Mouse (Mus musculus) lung, embryonic 16.5 days (tissue): ENCODE measurements around the gene Ssh2. TPM values are rescaled to one million over a fixed set of nuclear protein-coding genes. Genes with fewer than 3 reads are reported as not detected.
A peak's percentile ranks its signal among the peaks of the same experiment; 100 is the strongest.

Experiments used
- ATAC-seq: fragments of 200-750 bp; cut with Nextera tagmentation; 2 replicates; pipeline ENCODE4 v1.8.0; 2017; ENCODE audit warnings: low read depth, mild to moderate bottlenecking, moderate library complexity
- H3K27ac ChIP-seq: fragments of 300-500 bp; sonication (generic); 2 replicates; pipeline ENCODE4 v1.5.1; 2014; ENCODE audit warnings: mild to moderate bottlenecking, control low read depth, low read length
- H3K27me3 ChIP-seq: fragments of 300-500 bp; sonication (generic); 2 replicates; pipeline ENCODE4 v1.6.1; 2014; ENCODE audit warnings: low read depth, low read length, mixed read lengths; ENCODE audit not compliant: control insufficient read depth, insufficient read depth
- H3K36me3 ChIP-seq: fragments of 300-500 bp; sonication (generic); 2 replicates; pipeline ENCODE4 v1.6.1; 2014; ENCODE audit warnings: low read length; ENCODE audit not compliant: control insufficient read depth, insufficient read depth
- H3K4me1 ChIP-seq: fragments of 300-500 bp; sonication (generic); replicated peaks from 2 replicates; pipeline ENCODE4 v1.6.1; 2014; ENCODE audit warnings: low read length, mixed read lengths; ENCODE audit not compliant: control insufficient read depth, insufficient read depth
- H3K4me2 ChIP-seq: fragments of 300-500 bp; sonication (generic); 2 replicates; pipeline ENCODE4 v1.6.1; 2014; ENCODE audit warnings: low read depth, low read length, control low read depth
- H3K4me3 ChIP-seq: fragments of 300-500 bp; sonication (generic); 2 replicates; pipeline ENCODE4 v1.5.1; 2014; ENCODE audit warnings: mild to moderate bottlenecking, low read length, control low read depth
- H3K9ac ChIP-seq: fragments of 300-500 bp; sonication (generic); 2 replicates; pipeline ENCODE4 v1.6.1; 2014; ENCODE audit warnings: low read length, control low read depth
- H3K9me3 ChIP-seq: fragments of 300-500 bp; sonication (generic); 2 replicates; pipeline ENCODE4 v1.6.1; 2016; ENCODE audit warnings: low read length; ENCODE audit not compliant: control insufficient read depth
- WGBS: fragments of 180-500 bp; shearing (Covaris S2); extraction: QIAGEN DNeasy Blood & Tissue Kit; methylation state at CpG from one replicate; pipeline ENCODE4 v1.1.7; 2014; 5-methylcytosine and 5-hydroxymethylcytosine counted together
- polyA plus RNA-seq: library from polyadenylated mRNA; unstranded; fragments of >200 nt; fragmentation: Nextera tagmentation; extraction: Ambion mirVana; gene quantifications from 2 replicates; pipeline ENCODE4 v1.2.1, GENCODE M21; 2015

Gene Ssh2
- polyA plus RNA-seq, 1 experiment from 2014 or later = 14.5 TPM

GRCm38 (mm10) chr11:77188868-77189267 lies 27.2 kb upstream of the Ssh2 start, which contains the start of gene Efcab5:
Gene Efcab5, minus strand, starts transcription at chr11:77188968.
- WGBS = 56% methylated on average over 6 of the region's 6 CpGs
- ATAC-seq = no peak
- peak within 1 kb of the TSS; percentile 19; the same call in 1 of the 2 replicates for H3K4me3 ChIP-seq
- H3K4me2 ChIP-seq = peak within 1 kb of the TSS; percentile 49
- no peak within 1 kb of the TSS for H3K9ac ChIP-seq
- H3K4me1 ChIP-seq = peaks cover 10% of the 10 kb centered on the region; the same call in 1 of the 2 replicates
- H3K9me3 ChIP-seq = no peaks in the 10 kb centered on the region
- H3K36me3 ChIP-seq = no peaks in the 10 kb centered on the region
- H3K27me3 ChIP-seq = no peaks in the 10 kb centered on the region
- H3K27ac ChIP-seq = no peak within 1 kb of the TSS

- no peak for ATAC-seq
- Histone ChIP-seq H3K4me1 (peaks cover 10% of the 10 kb centered on the region; the same call in 1 of the 2 replicates), H3K27ac (no peak overlapping the region), H3K9ac (no peak overlapping the region), H3K36me3 (no peaks in the 10 kb centered on the region), H3K4me3 (no peak overlapping the region), H3K9me3 (no peaks in the 10 kb centered on the region), H3K27me3 (no peaks in the 10 kb centered on the region), H3K4me2 (no peak overlapping the region)
- 46% methylated on average over 5 of the region's 5 CpGs for WGBS
Measured at GRCm38 (mm10) chr11:77193410-77193809, 22.7 kb upstream of the Ssh2 start.

GRCm38 (mm10) chr11:77193941-77194553 lies 22.0 kb upstream of the Ssh2 start:
- H3K9ac ChIP-seq = no peak overlapping the region
- H3K36me3 ChIP-seq = no peaks in the 10 kb centered on the region
- H3K27ac ChIP-seq = no peak overlapping the region
- H3K4me3 ChIP-seq = no peak overlapping the region
- H3K9me3 ChIP-seq = no peaks in the 10 kb centered on the region
- 44% methylated on average over 6 of the region's 6 CpGs for WGBS
- no peak overlapping the region for H3K4me2 ChIP-seq
- H3K27me3 ChIP-seq = no peaks in the 10 kb centered on the region
- peak; percentile 74 for ATAC-seq
- H3K4me1 ChIP-seq = peaks cover 8% of the 10 kb centered on the region; the same call in 1 of the 2 replicates

- no peak overlapping the region for H3K4me3 ChIP-seq
- peaks cover 6% of the 10 kb centered on the region; the same call in 1 of the 2 replicates for H3K4me1 ChIP-seq
- no peak overlapping the region for H3K9ac ChIP-seq
- H3K4me2 ChIP-seq = no peak overlapping the region
- no peaks in the 10 kb centered on the region for H3K36me3 ChIP-seq
- H3K27me3 ChIP-seq = no peaks in the 10 kb centered on the region
- no peak for ATAC-seq
- 58% methylated on average over 1 of the region's 1 CpGs for WGBS
- no peak overlapping the region for H3K27ac ChIP-seq
- no peaks in the 10 kb centered on the region for H3K9me3 ChIP-seq
Measured at GRCm38 (mm10) chr11:77194762-77195161, 21.3 kb upstream of the Ssh2 start.

GRCm38 (mm10) chr11:77195360-77196109 lies 20.6 kb upstream of the Ssh2 start:
- H3K27me3 ChIP-seq = no peaks in the 10 kb centered on the region
- 62% methylated on average over 11 of the region's 11 CpGs for WGBS
- H3K27ac ChIP-seq = no peak overlapping the region
- ATAC-seq = no peak
- no peaks in the 10 kb centered on the region for H3K9me3 ChIP-seq
- no peaks in the 10 kb centered on the region for H3K36me3 ChIP-seq
- H3K4me1 ChIP-seq = peaks cover 6% of the 10 kb centered on the region; the same call in 1 of the 2 replicates
- H3K9ac ChIP-seq = no peak overlapping the region
- no peak overlapping the region for H3K4me3 ChIP-seq
- no peak overlapping the region for H3K4me2 ChIP-seq

GRCm38 (mm10) chr11:77196181-77197143 lies 19.6 kb upstream of the Ssh2 start:
- Histone ChIP-seq H3K4me3 (no peak overlapping the region), H3K9ac (no peak overlapping the region), H3K27me3 (no peaks in the 10 kb centered on the region), H3K9me3 (no peaks in the 10 kb centered on the region), H3K4me2 (no peak overlapping the region), H3K27ac (no peak overlapping the region), H3K4me1 (peaks cover 6% of the 10 kb centered on the region; the same call in 1 of the 2 replicates), H3K36me3 (no peaks in the 10 kb centered on the region)
- 37% methylated on average over 4 of the region's 4 CpGs for WGBS
- no peak for ATAC-seq

- Histone ChIP-seq H3K27me3 (no peaks in the 10 kb centered on the region), H3K4me3 (no peak overlapping the region), H3K9ac (no peak overlapping the region), H3K27ac (no peak overlapping the region), H3K4me2 (no peak overlapping the region), H3K4me1 (no peaks in the 10 kb centered on the region), H3K36me3 (no peaks in the 10 kb centered on the region), H3K9me3 (no peaks in the 10 kb centered on the region)
- ATAC-seq = no peak
- 50% methylated on average over 4 of the region's 4 CpGs for WGBS
Measured at GRCm38 (mm10) chr11:77199636-77200035, 16.5 kb upstream of the Ssh2 start.

GRCm38 (mm10) chr11:77200703-77201102 lies 15.4 kb upstream of the Ssh2 start:
- Histone ChIP-seq H3K4me3 (no peak overlapping the region), H3K4me2 (no peak overlapping the region), H3K4me1 (no peaks in the 10 kb centered on the region), H3K36me3 (no peaks in the 10 kb centered on the region), H3K27me3 (no peaks in the 10 kb centered on the region), H3K27ac (no peak overlapping the region), H3K9me3 (no peaks in the 10 kb centered on the region), H3K9ac (no peak overlapping the region)
- 41% methylated on average over 1 of the region's 1 CpGs for WGBS
- ATAC-seq = no peak
